Mouse (Mus musculus) neural tube, embryonic 11.5 days (tissue): ENCODE results near the gene Blcap. TPM values are rescaled to one million over a fixed set of nuclear protein-coding genes. Genes with fewer than 3 reads are reported as not detected.
A peak's percentile ranks its signal among the peaks of the same experiment; 100 is the strongest.

ENCODE experiments used
- ATAC-seq: fragments of 200-750 bp; cut with Nextera tagmentation; 2 replicates; pipeline ENCODE4 v1.8.0; 2017; ENCODE audit warnings: moderate number of reproducible peaks, mild to moderate bottlenecking, moderate TSS enrichment, moderate library complexity; ENCODE audit not compliant: insufficient read depth, low FRiP score, low TSS enrichment
- DNase-seq: peaks from one replicate; pipeline ENCODE4 v3.0.0-alpha.2; 2015; ENCODE audit warnings: low spot score
- H3K27ac ChIP-seq: fragments of 300-500 bp; sonication (generic); 2 replicates; pipeline ENCODE4 v1.5.1; 2014; ENCODE audit warnings: low read depth, mild to moderate bottlenecking, low read length
- H3K27me3 ChIP-seq: fragments of 300-500 bp; sonication (generic); 2 replicates; pipeline ENCODE4 v1.6.1; 2014; ENCODE audit warnings: mild to moderate bottlenecking, low read length, mixed read lengths; ENCODE audit not compliant: control insufficient read depth, insufficient read depth
- H3K36me3 ChIP-seq: fragments of 300-500 bp; sonication (generic); 2 replicates; pipeline ENCODE4 v1.6.1; 2014; ENCODE audit warnings: mild to moderate bottlenecking, low read length, moderate library complexity, mixed read lengths; ENCODE audit not compliant: control insufficient read depth, insufficient read depth
- H3K4me1 ChIP-seq: fragments of 300-500 bp; sonication (generic); 2 replicates; pipeline ENCODE4 v1.6.1; 2014; ENCODE audit warnings: low read length, mixed read lengths; ENCODE audit not compliant: control insufficient read depth, insufficient read depth
- H3K4me2 ChIP-seq: fragments of 300-500 bp; sonication (generic); 2 replicates; pipeline ENCODE4 v1.6.1; 2014; ENCODE audit warnings: low read depth, mild to moderate bottlenecking, moderate library complexity
- H3K4me3 ChIP-seq: fragments of 300-500 bp; sonication (generic); 2 replicates; pipeline ENCODE4 v1.5.1; 2014; ENCODE audit warnings: low read depth, low read length
- H3K9ac ChIP-seq: fragments of 300-500 bp; sonication (generic); 2 replicates; pipeline ENCODE4 v1.6.1; 2014; ENCODE audit warnings: mild to moderate bottlenecking, low read length
- H3K9me3 ChIP-seq: fragments of 300-500 bp; sonication (generic); 2 replicates; pipeline ENCODE4 v1.6.1; 2016; ENCODE audit warnings: low read length; ENCODE audit not compliant: control insufficient read depth
- WGBS: fragments of 180-500 bp; shearing (Covaris S2); extraction: QIAGEN DNeasy Blood & Tissue Kit; methylation state at CpG from one replicate; pipeline ENCODE4 v1.1.7; 2014; 5-methylcytosine and 5-hydroxymethylcytosine counted together
- polyA plus RNA-seq: library from polyadenylated mRNA; unstranded; fragments of >200 nt; fragmentation: Nextera tagmentation; extraction: Ambion mirVana; gene quantifications from 2 replicates; pipeline ENCODE4 v1.2.1, GENCODE M21; 2014

The Blcap gene
- polyA plus RNA-seq, 1 experiment from 2014 or later: 105 TPM

DNA sequence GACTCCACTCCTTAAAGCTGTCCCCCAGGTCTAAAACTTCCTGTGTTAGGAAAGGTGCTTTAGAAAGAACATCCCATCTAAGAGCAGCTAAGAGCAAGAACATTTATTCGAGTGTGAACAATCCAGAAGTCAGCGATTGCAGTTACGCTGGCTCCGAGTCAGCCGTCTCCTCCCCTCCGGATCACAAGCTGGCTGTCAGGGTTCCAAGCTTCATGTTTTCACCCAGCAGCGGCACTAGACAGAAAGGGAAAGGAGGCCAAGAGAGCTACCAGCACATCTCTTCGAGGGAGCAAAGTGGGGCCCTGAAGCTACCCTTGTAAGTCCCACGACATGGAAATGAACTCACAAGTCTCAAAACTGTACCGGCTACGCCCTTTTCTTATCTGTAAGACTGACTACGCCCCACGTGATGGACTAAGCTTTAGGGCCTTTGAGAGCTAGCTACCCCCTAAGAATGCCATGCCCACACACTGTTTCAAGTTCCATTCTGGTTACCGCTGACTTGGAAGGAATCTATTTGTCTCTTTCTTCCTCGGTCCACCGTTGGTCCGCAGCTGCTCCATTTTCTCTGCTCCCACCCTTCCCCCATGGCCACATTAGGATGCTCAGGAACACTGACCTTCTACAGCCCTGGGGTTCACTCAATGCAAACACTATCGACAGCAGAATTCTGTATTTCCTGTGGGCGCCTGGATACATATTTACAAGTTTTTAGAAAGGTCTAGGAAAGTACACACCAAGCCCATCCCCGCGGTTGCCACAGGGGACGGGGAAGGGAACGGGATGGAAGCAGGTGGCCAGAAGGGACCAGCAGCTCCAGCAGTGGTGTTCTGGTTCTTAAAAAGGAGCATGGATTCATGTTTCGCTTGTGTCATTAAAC is 30.8 kb downstream of the Blcap start:
- Histone ChIP-seq H3K4me2 (no peak overlapping the region), H3K36me3 (no peaks in the 10 kb centered on the region; the same call in 1 of the 2 replicates), H3K27me3 (no peaks in the 10 kb centered on the region), H3K9me3 (no peaks in the 10 kb centered on the region), H3K9ac (peak overlapping the region; percentile 14), H3K4me3 (no peak overlapping the region), H3K4me1 (peaks cover 26% of the 10 kb centered on the region), H3K27ac (peak overlapping the region; percentile 58)
- WGBS: 75% methylated on average over 24 of the region's 24 CpGs
- ATAC-seq (peak; percentile 41; the same call in 1 of the 2 replicates), DNase-seq (peak; percentile 49)

DNA sequence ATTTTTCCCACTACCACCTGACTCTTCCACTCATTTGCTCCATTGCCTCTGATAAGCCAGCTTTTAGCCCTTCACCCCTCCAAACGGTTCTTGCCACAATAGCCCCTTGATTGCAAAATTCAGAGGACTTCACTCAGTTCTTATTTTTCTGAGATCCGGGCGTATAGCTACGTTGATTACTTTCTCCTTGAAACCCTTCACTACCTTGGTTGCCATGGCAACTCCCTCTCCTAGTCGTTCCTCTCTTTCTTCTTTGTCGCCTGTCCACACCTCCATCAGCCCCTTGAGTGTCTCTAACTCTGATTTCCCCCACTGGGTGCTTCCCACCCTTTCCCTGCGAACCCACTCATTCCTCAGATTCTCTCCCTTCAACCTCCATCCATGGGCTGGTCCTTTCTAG is 34.0 kb downstream of the Blcap start:
- Histone ChIP-seq H3K4me1 (peaks cover 24% of the 10 kb centered on the region), H3K27me3 (no peaks in the 10 kb centered on the region), H3K9me3 (no peaks in the 10 kb centered on the region), H3K4me2 (no peak overlapping the region), H3K36me3 (no peaks in the 10 kb centered on the region; the same call in 1 of the 2 replicates), H3K4me3 (no peak overlapping the region), H3K27ac (no peak overlapping the region), H3K9ac (no peak overlapping the region)
- no peak for DNase-seq
- WGBS: 39% methylated on average over 7 of the region's 7 CpGs
- ATAC-seq: no peak

- H3K36me3 ChIP-seq: no peaks in the 10 kb centered on the region; the same call in 1 of the 2 replicates
- no peak for ATAC-seq
- H3K27ac ChIP-seq: no peak overlapping the region
- WGBS: 48% methylated on average over 7 of the region's 7 CpGs
- no peak overlapping the region for H3K9ac ChIP-seq
- H3K27me3 ChIP-seq: no peaks in the 10 kb centered on the region
- peaks cover 22% of the 10 kb centered on the region for H3K4me1 ChIP-seq
- H3K9me3 ChIP-seq: no peaks in the 10 kb centered on the region
- no peak overlapping the region for H3K4me3 ChIP-seq
- no peak overlapping the region for H3K4me2 ChIP-seq
- DNase-seq: no peak
Observed at GRCm38 (mm10) chr2:157536476-157537081, 34.5 kb downstream of the Blcap start.

- ATAC-seq (no peak), DNase-seq (no peak)
- Histone ChIP-seq H3K36me3 (no peaks in the 10 kb centered on the region; the same call in 1 of the 2 replicates), H3K27me3 (no peaks in the 10 kb centered on the region), H3K9ac (no peak overlapping the region), H3K27ac (no peak overlapping the region), H3K4me3 (no peak overlapping the region), H3K9me3 (no peaks in the 10 kb centered on the region), H3K4me2 (no peak overlapping the region), H3K4me1 (peaks cover 5% of the 10 kb centered on the region; the same call in 1 of the 2 replicates)
- WGBS: 71% methylated on average over 4 of the region's 4 CpGs
Observed at GRCm38 (mm10) chr2:157534163-157534562, 36.9 kb downstream of the Blcap start.

DNA sequence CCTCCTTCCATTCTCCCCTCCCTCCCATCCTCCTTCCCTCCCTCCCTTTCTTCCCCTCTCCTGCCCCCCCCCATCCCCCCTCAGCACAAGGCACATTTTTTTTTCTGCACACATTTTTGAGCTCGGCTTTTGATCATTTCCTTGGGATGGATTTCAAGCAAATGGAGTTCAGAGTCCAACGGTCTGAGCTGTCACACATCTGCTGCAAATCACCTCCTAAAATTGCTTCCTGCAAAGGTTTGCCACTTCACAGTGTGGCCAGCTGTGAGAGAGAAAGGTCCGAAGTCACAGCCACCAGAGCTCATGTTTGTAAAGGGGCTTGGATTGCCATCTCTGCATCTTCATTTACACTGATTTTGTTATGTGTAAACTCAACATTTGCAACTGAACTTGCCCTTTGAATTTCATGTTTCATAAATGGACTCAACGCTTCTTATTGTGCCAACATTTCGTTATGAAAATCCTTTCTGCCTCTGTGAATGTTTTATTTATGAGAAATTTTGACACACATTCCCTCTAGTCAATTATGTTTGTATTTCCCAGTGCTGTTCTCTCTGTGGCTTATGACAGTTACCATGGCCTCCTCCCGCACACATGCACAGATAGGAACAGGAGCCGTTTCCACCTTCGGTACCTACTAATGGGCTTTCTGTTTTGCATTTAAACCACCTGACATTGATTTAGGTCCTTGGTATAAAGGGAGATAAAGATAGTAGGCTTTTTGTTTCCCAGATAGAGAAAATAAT is 39.2 kb downstream of the Blcap start:
- WGBS: 58% methylated on average over 8 of the region's 8 CpGs
- Histone ChIP-seq H3K9me3 (no peaks in the 10 kb centered on the region), H3K27ac (no peak overlapping the region), H3K27me3 (no peaks in the 10 kb centered on the region), H3K36me3 (no peaks in the 10 kb centered on the region), H3K9ac (no peak overlapping the region), H3K4me2 (no peak overlapping the region), H3K4me1 (peaks cover 5% of the 10 kb centered on the region; the same call in 1 of the 2 replicates), H3K4me3 (no peak overlapping the region)
- no peak for DNase-seq
- no peak for ATAC-seq

DNA sequence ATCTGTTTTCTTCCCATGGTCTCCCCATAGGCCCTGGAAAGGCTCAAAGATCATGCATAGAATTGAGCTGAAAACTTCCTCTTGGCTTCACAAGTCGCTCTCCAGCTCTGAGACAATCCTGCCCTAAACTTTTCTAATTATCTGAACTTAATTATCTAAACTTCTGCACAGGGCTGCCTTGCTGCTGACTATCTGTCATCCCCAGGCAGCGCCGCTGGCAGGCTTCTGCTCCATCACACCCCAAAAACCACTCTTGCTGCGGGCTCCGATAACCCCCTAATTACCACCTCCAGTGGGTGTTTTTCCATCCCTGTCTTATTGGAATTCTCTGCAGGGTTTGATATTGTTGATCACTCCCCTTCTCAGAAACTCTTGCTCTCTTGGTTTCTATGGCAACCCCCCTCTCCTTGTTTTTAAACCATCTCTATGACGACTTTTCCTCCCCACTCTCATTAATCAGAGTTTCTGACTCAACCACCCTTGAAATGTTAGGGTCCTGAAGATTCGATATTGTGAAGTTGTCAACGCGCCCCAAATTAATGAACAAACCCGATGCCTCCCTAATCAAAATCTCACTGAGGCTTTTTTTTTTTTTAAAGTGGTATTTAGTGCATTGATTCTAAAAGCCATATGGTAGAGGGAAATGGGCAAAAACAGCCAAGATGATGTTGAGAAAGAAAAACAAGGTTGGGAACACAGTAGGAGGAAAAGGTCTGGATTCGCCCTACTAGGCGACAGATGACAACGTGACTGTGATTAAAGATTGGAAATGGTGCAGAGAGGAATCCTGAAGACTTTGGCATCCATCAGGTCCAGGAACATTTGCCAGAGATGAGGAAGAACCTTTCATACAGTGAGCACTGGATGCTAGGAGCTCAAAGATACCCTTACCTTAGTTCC is 40.8 kb downstream of the Blcap start:
- no peak overlapping the region for H3K9ac ChIP-seq
- WGBS: 74% methylated on average over 13 of the region's 13 CpGs
- no peak for ATAC-seq
- H3K4me3 ChIP-seq: no peak overlapping the region
- H3K27ac ChIP-seq: no peak overlapping the region
- no peak overlapping the region for H3K4me2 ChIP-seq
- DNase-seq: no peak
- H3K36me3 ChIP-seq: no peaks in the 10 kb centered on the region
- H3K9me3 ChIP-seq: no peaks in the 10 kb centered on the region
- H3K27me3 ChIP-seq: no peaks in the 10 kb centered on the region
- H3K4me1 ChIP-seq: 0 out of 2 replicates have a peak, but pooled peaks cover 5% of the 10 kb centered on the region

- Histone ChIP-seq H3K4me2 (no peak overlapping the region), H3K9ac (no peak overlapping the region), H3K27ac (peak overlapping the region; percentile 15; the same call in 1 of the 2 replicates), H3K4me3 (no peak overlapping the region), H3K4me1 (peaks cover 19% of the 10 kb centered on the region), H3K36me3 (no peaks in the 10 kb centered on the region), H3K9me3 (no peaks in the 10 kb centered on the region), H3K27me3 (no peaks in the 10 kb centered on the region)
- peak; percentile 58; the same call in 1 of the 2 replicates for ATAC-seq
- 41% methylated on average over 3 of the region's 3 CpGs for WGBS
- peak; percentile 29 for DNase-seq
Observed at GRCm38 (mm10) chr2:157522556-157522955, 48.5 kb downstream of the Blcap start.

GRCm38 (mm10) chr2:157520496-157520895 is 50.6 kb downstream of the Blcap start:
- ATAC-seq (no peak), DNase-seq (no peak)
- Histone ChIP-seq H3K27me3 (no peaks in the 10 kb centered on the region), H3K4me2 (no peak overlapping the region), H3K4me3 (no peak overlapping the region), H3K27ac (no peak overlapping the region), H3K9me3 (no peaks in the 10 kb centered on the region), H3K4me1 (peaks cover 19% of the 10 kb centered on the region), H3K9ac (no peak overlapping the region), H3K36me3 (no peaks in the 10 kb centered on the region)
- WGBS: 28% methylated on average over 5 of the region's 5 CpGs
